Mouse (Mus musculus): ENCODE data around the gene Smg6. TPM values are rescaled to one million over a fixed set of nuclear protein-coding genes. Genes with fewer than 3 reads are reported as not detected.

The Smg6 gene
- total RNA-seq, 2 experiments from 2014 or later, result 9.4 to 10.1 TPM

DNA sequence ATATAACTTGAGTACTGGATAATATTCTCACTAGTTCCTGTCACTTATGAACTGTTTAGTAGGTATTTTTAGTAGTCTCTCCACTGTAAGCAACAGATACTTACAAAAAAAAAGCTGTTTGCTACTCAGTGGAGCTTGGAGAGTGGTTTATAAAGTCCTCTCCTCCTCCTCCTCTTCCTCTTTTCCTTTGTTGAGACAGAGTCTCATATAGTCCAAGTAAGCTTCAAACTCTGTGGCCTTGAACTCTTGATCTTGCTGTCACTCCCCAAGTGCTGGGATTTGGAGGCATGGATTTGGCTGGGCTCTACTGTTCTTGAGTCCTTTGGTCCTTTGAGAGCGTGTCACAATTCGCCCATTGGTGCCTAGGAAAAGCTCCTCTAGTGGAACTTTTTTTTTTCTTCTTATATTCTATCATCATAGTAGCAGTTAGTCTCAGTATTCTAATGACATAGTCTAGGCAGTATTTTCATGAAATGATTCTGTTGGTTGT lies 1.7 kb downstream of the Smg6 start:
- DNase-seq, result no peak

DNA sequence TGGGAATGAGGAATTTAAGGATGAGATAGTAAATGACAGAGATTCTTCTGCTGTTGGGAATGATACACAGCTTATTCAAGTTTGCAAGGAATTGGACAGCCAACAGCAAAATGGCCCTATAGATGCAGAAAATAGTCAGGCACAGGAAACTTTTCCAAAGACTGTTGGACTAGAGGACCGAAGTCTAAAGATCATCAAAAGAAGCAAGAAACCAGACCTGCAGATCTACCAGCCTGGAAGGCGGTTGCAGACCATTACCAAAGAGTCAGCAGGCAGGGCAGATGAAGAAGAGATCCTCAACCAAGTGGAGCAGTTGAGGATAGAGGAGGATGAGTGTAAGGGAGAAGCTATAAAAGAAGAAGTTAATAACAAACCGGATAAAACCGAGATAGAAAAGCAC lies 3.5 kb downstream of the Smg6 start:
- DNase-seq, result no peak

DNA sequence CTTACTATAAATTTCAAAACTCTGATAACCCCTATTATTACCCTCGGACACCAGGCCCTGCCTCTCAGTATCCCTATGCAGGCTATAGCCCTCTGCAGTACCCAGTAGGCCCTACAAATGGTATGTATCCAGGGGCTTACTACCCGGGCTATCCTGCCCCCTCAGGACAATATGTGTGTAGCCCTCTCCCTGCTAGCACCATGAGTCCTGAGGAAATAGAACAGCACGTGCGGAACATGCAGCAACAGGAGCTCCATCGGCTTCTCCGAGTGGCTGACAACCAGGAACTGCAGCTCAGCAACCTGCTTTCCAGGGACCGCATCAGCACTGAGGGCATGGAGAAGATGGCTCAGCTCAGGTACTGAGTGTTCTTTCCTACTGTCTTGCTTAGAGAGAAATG lies 4.8 kb downstream of the Smg6 start:
- no peak for DNase-seq

DNA sequence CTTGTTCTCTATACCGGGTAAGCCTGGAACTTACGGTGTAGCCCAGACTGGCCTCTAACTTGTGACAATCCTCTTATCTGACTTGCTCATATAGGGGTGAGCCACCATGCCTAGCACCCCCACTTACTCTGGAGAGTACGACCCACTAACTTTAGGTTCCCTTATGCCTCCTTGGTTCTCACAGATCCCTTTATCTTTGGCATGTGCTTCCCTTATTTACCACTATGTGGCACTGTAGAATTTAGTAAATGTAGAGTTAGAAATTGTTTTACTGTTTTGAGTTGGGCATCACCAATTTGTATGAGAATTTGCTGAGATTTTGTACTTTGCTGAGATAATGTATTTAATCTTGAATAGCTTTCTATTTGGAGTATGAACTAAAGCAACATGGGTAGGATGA lies 20.7 kb downstream of the Smg6 start:
- DNase-seq, result no peak

DNA sequence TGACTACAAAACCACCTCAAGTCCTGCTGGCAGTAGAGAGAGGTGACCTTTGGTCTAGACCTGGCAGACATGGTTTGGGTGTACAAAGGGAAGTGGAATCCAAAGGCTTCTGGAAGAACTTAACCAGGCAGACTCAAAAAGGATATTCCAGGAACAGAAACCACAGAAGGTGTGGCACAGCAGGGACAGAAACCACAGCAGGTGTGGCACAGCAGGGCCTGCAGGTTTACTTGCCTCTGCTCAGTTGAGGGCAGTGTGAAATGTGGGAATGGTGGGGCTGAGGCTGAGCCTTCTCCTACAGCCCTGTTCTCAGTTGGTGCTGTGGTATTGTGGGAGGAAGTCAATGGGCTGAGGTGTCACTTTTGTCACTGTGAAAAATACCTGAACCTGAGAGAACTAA lies 29.3 kb downstream of the Smg6 start:
- no peak for DNase-seq

DNA sequence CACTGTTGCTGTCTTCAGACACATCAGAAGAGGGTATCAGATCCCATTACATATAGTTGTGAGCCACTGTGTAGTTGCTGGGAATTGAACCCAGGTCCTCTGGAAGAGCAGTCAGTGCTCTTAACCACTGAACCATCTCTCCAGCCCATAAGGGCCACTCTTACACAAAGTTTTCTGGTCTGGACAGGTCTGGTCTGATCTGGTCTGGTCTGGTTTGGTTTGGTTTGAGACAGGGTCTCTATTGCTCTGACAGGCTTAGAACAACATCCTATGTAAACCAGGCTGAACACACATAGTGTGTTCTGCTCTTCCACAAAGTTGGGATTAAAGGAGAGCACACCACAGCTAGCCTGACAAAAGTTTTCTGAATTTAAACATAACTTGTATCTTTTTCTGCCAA lies 30.4 kb downstream of the Smg6 start:
- no peak for DNase-seq

DNA sequence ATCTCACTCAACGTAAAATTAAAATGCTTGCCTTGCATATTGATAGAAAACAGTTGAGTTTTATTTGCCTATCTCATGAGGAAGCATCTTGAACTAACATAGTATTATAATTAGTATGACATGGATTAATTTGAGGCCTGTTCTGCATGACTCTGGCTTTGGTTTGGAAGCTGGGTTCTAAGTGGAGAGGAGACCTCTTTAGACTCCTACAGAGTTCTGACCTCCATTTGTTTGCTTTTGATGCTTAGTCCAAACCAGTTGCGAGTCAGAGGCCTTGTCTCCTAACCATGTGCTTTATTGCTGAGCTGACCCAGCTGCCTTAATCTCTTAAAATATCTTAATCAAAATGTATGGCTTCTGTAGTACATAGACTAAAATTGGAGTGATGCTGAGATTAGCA lies 32.0 kb downstream of the Smg6 start:
- no peak for DNase-seq

DNA sequence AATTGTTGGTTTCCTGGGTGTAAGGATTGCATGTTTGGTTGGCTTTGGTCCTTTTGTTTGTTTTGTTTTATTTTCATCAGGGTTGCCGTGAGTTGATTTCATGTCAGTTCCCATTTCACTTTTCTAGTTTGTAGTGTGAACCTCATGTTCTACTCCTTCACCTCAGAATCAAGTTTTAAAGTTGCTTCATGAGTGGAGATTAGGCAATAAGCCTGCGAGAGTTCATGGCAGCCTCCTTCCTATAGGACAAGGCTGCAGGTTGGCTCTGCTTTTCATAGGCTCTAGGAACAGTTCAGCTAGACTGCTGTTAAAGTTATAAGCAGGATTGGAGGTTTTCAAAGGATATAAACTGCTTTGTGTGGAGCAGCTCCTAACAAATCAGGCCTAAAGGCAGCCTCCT lies 33.9 kb downstream of the Smg6 start:
- DNase-seq, result no peak

DNA sequence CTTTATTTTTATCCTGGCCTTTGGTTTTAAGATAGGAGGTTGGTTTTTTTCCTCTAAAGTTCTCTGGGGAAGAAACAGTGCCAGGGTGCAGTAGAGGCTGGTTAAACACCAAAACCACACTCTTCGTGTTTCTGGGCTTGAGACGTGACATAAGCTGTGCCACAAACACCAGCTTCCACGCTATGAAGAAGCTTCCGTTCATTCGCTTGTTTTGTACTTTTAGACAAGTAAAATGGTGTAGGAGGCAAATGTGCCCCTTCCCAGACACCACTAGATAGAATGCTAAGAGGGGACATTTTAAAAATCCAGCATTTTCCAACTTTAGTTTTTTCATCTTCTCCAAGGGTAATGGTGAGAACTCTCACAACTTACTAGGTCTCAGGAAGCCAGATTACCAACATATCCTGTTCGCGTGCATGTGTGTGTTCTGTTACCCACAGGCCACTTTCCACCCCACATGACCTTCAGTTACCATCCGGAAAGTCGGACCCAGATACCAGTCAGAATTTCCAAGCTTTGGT lies 34.5 kb downstream of the Smg6 start:
- DNase-seq, result no peak

DNA sequence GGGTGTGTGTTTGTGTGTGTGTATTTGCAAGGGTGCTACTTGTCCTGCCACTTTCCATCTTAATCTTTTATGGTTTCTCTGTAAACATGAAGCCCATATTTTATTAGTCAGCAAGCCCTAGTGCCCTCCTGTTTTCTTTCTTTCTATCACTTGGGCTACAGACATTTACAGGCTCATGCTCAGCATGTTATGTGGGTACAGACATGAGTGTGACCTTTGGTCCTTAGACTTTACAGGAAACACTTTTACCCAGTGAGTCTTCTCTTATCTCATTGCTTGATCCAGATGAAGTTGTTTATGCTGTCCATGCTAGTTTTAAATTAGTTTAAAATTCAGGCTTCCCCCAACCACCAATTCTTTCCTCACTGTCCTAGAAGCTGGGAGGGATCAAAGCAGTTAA lies 36.3 kb downstream of the Smg6 start:
- no peak for DNase-seq

DNA sequence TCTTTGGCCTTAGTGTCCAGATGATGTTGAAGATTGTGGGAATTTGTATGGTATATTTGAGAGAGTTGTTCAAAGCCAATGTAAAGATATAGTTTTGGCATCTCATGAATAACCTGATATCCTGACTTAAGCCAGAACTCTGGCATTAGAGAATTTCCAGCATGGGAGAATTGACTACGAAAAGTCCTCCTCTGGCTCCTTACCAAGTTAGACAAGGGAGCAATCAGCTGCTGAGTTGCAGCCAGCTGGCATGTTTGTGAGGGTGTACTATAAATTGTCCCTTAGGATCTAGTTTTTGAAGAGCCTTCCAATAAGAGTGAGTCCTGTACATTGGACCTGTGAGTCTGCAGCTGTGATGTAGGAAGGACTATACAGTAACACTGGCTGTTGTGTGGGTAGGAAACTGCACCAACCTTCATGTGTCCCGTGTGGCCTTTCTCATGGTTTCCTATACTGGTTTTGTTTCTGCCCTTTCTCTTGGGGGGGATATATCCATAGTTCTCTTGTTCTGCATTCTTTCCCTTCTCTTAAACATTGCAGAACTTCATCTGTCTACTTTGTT lies 37.3 kb downstream of the Smg6 start:
- no peak for DNase-seq

DNA sequence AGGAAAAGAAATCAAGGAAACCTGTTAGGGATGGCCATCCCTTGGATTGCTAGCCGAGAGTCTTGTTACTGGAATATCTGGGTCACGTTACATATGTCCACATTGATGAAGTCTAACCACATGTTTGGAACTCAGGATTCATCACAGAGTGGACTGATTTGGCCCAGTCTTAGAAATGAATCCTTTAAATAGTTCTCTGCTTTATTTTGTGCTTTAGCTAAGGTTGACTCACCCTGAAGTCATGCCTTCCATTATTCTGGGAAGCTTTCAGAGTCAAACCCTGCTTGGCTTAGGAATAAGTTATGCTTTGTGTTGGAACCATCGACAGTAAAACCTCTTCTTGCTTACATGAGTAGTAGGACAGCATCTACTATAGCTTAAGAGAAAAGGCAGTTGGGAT lies 39.9 kb downstream of the Smg6 start:
- no peak for DNase-seq

DNA sequence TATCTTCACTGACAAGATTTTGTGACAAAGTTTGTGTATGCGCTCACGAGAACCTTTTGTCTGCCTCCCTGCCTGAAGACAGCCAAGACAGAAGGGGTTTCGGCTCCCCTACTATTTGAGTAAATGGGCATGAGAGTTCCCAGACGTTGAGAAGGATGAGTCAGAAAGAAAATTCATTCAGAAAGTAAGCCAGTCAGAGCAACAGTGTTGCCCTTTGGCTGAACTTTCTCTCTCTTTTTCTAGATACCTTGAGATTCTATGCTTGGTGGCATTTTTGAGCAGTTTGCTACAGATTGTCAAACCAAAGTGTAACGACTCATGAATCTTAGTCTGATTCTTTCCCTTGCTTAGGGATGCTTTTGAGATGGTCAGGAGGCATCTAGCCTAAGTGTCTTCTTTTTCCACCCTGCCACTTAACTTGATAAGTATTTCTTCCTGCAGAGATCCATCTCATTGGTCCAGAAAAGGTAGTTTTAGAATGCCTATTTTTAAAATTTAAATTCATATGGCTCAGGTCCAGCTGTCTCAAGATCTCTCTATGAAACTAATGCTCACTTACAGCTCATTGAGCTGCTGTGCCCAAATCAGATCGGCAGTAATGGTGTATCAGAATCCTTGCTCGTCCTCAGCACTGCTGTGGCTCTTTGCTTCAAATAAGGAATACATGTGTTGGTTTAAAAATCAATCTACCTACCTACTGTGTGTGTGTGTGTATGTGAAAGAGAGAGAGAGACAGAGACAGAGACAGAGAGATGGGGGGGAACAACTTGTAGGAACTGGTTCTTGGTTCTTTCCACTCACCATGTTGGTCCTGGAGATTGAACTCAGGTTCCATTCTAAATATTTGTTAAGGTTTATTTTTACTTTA lies 47.9 kb downstream of the Smg6 start:
- no peak for DNase-seq

DNA sequence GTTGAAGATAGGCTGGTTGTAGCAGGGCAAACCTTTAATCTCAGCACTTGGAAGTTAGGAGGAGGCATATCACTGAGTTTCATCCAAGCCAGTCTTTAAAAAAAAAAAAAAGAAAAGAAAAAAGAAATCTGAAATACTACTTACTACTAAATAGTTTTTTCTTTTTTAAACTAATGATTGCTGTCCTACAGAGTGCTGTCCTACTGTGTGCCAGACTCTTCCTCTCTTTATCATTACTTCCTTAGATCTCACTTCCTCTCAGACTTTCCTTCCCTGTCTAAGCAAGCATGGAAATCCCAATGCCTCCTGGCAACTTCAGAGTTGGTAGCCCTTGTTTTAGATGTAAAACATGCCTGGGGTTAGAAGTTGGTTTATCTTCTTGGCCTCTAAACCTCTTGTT lies 49.0 kb downstream of the Smg6 start:
- no peak for DNase-seq

DNA sequence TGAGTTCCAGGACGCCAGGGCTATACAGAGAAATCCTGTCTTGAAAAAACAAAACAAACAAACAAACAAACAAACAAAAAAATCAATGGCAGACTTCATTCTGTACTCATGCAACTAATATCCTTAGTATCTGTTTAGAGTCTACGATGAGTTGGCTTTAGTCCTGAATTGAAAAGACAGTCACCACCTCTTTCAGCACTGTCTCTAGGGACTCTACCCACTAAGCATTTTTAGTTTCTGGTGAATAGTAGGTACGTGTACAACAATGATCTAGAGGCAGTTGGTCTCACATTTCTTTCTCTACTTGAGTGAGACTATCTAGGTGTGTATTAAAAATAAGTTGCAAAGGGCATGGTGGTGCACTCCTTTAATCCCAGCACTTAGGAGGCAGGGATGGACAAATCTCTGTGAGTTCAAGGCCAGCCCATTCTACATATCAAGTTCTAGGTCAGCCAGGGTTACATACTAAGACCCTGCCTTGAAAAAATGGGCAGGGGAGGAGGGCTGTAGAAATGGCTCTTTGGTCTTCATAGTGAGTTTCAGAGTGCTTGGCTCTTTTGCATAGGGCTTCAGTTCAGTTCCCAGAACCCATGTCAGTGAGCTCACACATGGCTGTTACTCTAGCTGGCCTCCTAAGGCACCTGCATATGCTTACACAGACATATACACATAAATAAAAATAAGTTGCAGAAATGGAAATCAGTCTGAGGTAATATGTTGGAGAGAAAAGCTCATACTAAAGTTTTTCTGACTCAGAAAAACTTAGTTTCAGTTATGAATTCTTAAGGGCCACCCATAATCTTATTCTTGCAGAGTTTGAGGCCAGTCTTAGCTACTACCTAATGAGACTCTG lies 51.4 kb downstream of the Smg6 start:
- no peak for DNase-seq

DNA sequence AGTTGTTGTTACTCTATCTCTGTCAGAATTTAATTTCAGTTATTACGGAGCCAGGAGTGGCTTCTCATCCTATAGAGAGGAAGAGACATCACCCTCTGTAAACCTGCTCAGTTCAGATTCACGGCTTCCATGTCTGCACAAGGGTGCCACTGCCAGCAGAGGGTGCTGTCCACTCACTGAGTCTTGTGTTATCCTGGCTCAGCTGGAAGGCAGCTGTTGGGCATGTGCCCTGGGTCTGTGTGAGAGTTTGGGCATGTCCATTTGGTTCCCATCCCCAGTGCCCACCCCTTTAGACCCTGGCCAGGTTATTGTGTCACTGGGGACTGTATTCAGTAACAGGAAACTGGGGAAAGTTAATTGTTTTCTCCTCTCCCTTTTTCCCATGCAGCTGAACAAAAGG lies 55.8 kb downstream of the Smg6 start:
- DNase-seq, result peak; percentile 72

DNA sequence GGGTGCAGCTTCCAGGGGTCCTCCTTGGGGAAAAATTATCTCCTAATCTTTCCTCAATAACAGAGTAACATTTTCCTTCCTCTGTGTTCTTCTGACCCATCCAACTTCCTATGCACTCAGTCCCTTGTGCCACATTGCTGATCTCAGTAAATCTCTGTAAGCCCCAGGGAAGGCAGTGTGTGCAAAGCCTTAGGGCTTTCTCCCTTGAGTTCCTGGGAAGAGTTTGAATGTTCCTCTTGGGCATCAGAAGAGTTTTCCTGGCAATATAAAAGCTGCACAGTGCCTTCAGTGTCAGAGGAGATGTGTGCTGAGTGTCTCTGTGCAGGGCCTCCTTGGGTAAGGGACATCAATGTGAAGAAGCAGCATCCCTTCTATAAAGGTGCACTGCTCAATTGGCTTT lies 56.6 kb downstream of the Smg6 start:
- no peak for DNase-seq

DNA sequence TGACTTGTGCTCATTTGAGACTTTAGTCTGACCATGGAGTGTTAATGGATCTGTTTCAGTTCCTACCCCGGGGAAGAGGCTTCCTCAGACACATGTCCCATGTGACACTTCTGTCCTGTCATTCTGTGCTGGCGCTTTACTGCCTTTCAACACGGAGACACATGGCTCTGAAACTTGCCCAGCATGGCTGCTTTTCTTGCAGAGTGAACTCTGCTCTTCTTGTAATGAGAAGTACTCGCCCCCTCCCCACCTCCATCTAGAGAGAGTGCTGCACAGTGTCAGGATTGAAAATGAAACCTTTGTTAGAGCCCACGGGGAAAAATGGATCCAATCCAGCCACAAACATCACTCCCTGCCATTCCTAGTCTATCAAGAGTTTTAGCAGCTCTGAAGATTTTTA lies 62.5 kb downstream of the Smg6 start:
- DNase-seq, result no peak

DNA sequence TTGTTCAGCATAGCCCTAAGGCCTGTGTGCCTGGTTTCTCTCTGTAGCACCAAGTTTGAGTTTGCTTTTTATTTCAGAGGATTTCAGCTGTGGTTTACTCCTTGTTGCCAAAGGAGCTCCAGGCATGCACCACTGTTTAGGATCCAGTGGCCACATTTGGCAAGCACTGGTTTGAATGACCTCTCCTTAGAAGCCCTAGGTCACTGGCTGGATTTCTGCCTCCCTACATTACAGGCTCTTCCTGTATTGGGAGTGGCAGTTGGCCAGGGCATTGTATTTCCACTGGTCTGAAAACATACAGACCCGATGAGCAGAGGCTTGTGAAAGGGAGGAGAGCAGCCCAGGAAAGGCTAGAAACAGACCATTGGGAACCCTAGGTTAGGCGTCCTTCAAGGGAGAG lies 63.4 kb downstream of the Smg6 start:
- DNase-seq, result no peak

DNA sequence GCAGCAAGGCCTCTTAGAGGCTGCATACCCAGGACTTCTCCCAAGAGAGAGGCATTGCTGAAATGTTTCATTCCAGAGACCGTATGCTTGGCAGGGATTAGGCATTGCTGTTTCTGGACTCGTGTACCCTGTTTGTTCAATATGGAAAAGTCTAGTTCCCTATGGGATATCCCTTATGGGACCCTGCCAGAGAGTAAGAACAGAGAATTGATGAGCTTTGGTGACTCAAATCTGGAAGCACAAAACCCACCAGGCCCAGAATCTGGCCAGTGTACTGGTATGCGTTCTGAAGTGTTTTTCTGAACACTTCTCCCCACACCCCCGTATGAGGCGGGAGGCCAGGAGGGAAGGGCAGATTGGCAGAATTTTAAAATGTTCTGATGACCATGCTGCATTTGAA lies 64.9 kb downstream of the Smg6 start:
- peak; percentile 55 for DNase-seq

DNA sequence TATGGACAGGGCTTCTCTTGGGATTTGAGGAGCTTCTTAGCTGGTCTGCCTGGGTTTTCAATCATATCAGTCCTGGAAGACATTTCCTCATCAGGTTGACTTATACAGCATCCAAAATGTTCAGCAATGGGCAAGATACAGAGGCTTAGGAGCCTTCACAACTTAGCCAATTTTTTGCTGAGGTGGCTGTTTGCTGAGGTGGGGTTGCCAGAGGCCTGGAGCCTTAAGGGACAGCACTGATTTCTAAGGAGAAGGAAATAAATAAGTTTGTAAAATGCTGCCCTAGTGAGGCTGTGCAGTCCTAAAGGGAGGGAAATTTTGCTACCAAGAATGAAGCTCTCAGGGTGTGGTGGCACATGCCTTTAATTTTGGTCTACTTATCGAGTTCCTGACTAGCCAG lies 65.7 kb downstream of the Smg6 start:
- DNase-seq, result no peak

DNA sequence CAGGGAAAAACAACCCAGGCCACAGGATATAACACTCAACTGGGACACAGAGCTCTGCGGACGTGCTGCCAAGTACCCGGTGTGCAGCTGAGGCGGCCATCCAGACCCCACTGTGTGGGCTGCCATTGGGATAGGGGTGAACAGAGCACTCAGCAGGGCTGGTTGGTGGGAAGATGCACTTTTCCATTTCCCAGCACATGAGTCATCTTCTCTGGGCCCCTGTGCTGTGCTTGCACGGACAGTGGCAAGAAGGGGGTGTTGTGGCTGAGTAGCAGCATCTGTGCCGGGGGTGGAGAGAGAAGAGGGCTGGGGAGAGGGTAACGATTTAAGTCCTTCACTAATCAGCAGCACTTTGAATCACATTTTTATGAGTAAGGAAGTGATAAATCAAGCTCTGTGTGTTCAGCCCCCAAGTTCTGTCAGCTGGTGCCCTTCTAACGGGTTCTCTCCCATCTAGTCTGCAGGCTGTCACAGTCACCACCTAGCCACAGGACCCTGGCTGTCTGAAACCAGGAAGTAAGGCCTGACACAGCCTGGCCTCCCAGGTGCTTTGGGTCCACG lies 66.9 kb downstream of the Smg6 start:
- peak; percentile 34 for DNase-seq

DNA sequence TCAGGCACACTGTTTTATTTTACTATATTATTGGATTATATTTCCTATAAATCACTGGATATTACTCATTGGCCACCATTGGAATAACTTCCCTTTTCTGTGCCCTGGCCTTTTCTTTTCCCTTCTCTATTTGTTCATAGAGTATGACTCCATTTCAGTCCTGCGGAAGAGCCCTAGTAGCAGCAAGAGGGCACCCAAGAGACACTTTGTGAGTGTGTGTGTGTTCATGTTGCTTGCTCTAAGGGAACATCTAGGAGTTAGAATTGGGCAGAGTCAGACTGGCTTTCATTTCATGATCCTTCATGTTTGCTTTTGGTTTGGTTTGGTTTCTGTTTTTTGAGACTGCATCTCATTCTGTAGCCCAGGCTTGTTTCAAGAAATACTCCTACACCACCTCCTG lies 68.5 kb downstream of the Smg6 start:
- DNase-seq, result no peak

Measured in gastrocnemius, postnatal 25 days (tissue).